In the genomic region with DNA sequence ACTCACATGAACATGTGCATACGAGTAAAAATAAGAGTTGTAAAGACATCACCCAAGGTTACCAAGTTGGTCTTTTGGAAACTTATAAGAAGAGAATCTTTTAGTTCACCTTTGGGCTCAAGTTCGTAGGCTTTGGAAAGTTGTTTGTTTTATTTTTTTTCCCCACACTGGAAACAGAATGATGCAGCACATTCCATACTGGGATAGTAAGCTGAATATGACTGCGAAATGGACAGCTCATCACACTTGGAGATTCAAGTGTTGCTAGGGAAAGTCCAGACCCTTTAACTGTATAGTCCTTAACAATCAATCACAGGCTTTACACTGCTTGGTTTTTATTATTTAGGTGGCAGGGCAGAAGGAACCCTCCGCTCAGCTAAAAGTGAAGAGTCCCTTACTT, we compare ENCODE assay signal across 33 mouse cellular contexts.
"Had no signal": no experiment of that assay in that cellular context is flagged by ENCODE, and none has a peak within 500 bp of the region (broad histone marks: within the 10 kb centered on the region; RNA-seq: fewer than 3 reads in every experiment).

No protein-coding gene starts in this region.

- H3K4me2 ChIP-seq: limb, embryonic 12.5 days; limb, embryonic 13.5 days; limb, embryonic 15.5 days; liver, embryonic 11.5 days; liver, embryonic 12.5 days; liver, embryonic 13.5 days; liver, embryonic 15.5 days; lung, embryonic 14.5 days; lung, embryonic 15.5 days; midbrain, embryonic 11.5 days; midbrain, embryonic 12.5 days; midbrain, embryonic 13.5 days; midbrain, embryonic 15.5 days; neural tube, embryonic 12.5 days; neural tube, embryonic 13.5 days had no signal

- ATAC-seq: liver, embryonic 12.5 days; liver, postnatal 0 days; lung, postnatal 0 days; midbrain, embryonic 13.5 days; midbrain, embryonic 15.5 days; midbrain, embryonic 16.5 days had no signal

- H3K4me1 ChIP-seq: limb, embryonic 10.5 days; limb, embryonic 12.5 days; limb, embryonic 13.5 days; limb, embryonic 15.5 days; liver, embryonic 12.5 days; liver, embryonic 13.5 days; liver, embryonic 15.5 days; lung, embryonic 15.5 days; megakaryocyte, embryonic 14.5 days; midbrain, embryonic 10.5 days; midbrain, embryonic 12.5 days; midbrain, embryonic 13.5 days; midbrain, embryonic 15.5 days; neural tube, embryonic 12.5 days; neural tube, embryonic 13.5 days had no signal

- H3K27ac ChIP-seq: limb, embryonic 10.5 days; limb, embryonic 12.5 days; limb, embryonic 13.5 days; limb, embryonic 15.5 days; liver, embryonic 12.5 days; liver, embryonic 13.5 days; liver, embryonic 14.5 days; liver, embryonic 15.5 days; lung, embryonic 15.5 days; macrophage; midbrain, embryonic 10.5 days; midbrain, embryonic 12.5 days; midbrain, embryonic 13.5 days; midbrain, embryonic 15.5 days; neural tube, embryonic 12.5 days; neural tube, embryonic 13.5 days had no signal

- H3K9ac ChIP-seq: limb, embryonic 12.5 days; limb, embryonic 13.5 days; limb, embryonic 15.5 days; liver, embryonic 12.5 days; liver, embryonic 13.5 days; liver, embryonic 14.5 days; liver, embryonic 15.5 days; liver, postnatal 0 days; lung, embryonic 14.5 days; lung, embryonic 15.5 days; midbrain, embryonic 12.5 days; midbrain, embryonic 13.5 days; midbrain, embryonic 15.5 days; neural tube, embryonic 12.5 days; neural tube, embryonic 13.5 days had no signal

- H3K4me3 ChIP-seq: limb, embryonic 10.5 days; limb, embryonic 12.5 days; limb, embryonic 13.5 days; limb, embryonic 15.5 days; liver, embryonic 12.5 days; liver, embryonic 13.5 days; liver, embryonic 15.5 days; lung, embryonic 15.5 days; megakaryocyte, embryonic 14.5 days; midbrain, embryonic 10.5 days; midbrain, embryonic 12.5 days; midbrain, embryonic 13.5 days; midbrain, embryonic 15.5 days; myocyte; neural tube, embryonic 12.5 days; neural tube, embryonic 13.5 days had no signal

- DNase-seq: left cerebral cortex, postnatal 4 days; liver; liver, embryonic 13.5 days; liver, postnatal 0 days; lung, adult 18-20 months; lung, adult 2 months; lung, embryonic 14.5 days; lung, postnatal 10 days; lung, postnatal 14 days; lung, postnatal 36 days; lung, postnatal 4 days; midbrain, embryonic 14.5 days had no signal

- H3K9me3 ChIP-seq: limb, embryonic 10.5 days; limb, embryonic 12.5 days; limb, embryonic 13.5 days; limb, embryonic 15.5 days; liver, embryonic 12.5 days; liver, embryonic 13.5 days; liver, embryonic 15.5 days; lung, embryonic 15.5 days; megakaryocyte, embryonic 14.5 days; midbrain, embryonic 10.5 days; midbrain, embryonic 12.5 days; midbrain, embryonic 13.5 days; midbrain, embryonic 15.5 days; neural tube, embryonic 12.5 days; neural tube, embryonic 13.5 days had no signal

- H3K27me3 ChIP-seq: limb, embryonic 12.5 days; limb, embryonic 13.5 days; limb, embryonic 15.5 days; liver, embryonic 12.5 days; liver, embryonic 13.5 days; liver, embryonic 15.5 days; lung, embryonic 15.5 days; midbrain, embryonic 12.5 days; midbrain, embryonic 13.5 days; midbrain, embryonic 15.5 days; neural tube, embryonic 12.5 days; neural tube, embryonic 13.5 days had no signal

- H3K36me3 ChIP-seq: liver, embryonic 15.5 days had no signal
